Mouse (Mus musculus): ENCODE measurements around the gene Scn2b. TPM values are rescaled to one million over a fixed set of nuclear protein-coding genes. Genes with fewer than 3 reads are reported as not detected.

Scn2b gene
- total RNA-seq, 2 experiments from 2014 or later, result 1.2 to 1.4 TPM

DNA sequence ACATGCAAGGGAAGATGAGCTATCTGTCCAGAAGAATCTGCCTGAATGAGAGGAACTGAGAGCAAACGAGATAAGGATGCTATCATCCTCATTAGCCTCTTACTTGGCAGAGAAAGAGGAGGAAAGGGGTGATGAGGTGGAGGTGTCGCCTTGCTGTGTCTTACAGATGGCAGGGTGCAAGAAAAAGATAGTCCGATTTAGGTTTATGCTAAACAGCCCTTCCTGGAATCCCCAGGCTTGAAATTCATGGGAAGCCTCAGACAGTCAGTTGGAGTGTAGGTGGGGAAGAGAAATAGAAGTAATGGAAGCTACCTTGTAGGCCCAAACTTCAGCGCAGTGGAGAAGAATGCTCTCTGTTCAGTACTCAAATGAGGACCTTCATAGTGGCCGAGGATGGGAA, 50.3 kb downstream of the Scn2b start:
- intact Hi-C loops (cut with DNase I), result no loop called here
- DNase-seq, result no peak

DNA sequence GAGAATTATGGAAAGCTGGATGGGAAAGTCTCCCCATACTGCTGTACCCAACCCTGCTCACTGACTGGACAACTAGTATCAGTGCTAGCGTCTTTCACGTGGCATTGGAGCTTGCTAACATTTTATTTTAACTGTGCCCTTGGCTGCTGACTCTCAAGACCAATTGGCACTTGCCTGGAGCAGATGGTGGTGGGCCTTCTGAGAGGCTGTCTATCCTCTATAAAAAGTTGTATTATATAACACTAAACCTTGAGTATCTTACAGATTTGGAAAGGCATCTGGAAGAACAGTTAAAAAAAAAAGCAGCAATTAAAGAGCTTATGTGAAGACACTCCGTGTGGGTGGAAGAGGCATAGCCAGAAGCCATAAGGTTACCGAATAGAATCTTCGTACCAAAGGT, 52.6 kb downstream of the Scn2b start:
- intact Hi-C loops (cut with DNase I), result no loop called here

DNA sequence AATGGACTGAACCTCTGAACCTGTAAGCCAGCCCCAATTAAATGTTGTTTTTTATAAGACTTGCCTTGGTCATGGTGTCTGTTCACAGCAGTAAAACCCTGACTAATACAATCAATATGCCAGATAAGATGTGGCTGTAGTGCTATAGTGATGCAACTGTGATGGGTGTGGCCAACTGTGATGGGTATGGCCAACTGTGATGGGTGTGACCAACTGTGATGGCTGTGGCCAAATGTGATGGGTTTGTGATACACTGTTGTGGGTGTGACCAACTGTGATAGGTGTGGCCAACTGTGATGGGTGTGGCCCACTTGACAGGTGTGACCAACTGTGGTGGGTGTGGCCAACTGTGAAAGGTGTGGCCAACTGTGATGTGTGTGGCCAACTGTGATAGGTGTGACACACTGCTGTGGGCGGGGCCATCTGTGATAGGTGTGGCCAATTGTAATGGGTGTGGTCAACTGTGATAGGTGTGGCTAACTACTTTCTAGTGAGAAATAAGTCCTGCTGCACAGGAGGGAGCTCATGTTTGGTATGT, 53.6 kb downstream of the Scn2b start:
- intact Hi-C loops (cut with DNase I), result no loop called here

More for the DNA sequence above, 52.6 kb downstream of the Scn2b start:
- DNase-seq, result no peak

DNA sequence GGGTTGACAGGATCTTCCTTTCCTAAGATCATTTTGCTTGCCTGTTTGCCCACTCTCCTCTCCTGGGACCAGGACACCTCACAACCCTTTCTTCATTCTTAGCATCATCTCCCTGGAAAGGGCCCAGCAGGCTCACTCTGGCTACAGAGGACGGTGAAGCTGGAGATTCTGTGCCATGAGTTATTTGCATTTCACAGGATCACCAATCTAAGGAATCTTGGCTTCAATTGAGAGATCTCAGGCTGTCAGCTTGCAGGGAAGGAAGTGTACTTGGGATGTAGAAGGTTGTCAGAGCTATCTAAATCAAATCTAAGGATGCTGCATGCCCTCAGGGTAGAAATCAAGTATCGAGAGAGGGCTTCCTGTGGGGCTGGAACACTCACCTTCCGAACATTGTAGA, 55.9 kb downstream of the Scn2b start:
- intact Hi-C loops (cut with DNase I), result no loop called here
- DNase-seq, result no peak

More for the DNA sequence above, 53.6 kb downstream of the Scn2b start:
- DNase-seq, result no peak

DNA sequence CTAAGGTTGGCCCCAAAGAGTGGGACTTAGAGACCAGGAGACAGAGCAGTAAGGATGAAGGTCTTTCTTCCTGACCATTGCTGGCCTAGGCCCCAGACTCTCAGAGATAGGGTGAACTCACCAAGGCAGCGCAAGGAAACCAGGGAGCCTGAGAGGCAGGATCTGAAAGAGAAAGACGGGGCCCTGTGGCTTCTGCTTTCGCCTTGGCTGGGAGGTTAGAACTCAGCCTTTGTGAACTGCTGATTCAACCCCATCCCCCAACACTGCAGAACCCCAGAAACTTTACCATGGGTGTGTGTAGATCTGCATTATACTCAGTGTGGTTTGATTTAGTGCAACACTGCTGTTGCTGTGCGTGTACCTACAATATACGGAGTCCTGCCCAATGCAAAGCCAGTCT, 61.7 kb downstream of the Scn2b start:
- intact Hi-C loops (cut with DNase I), result no loop called here
- DNase-seq, result no peak

Other genes starting within 250 kb of the Scn2b start
- 10 to 100 TPM; 26.1 to 29.7 TPM for gene Kmt2a, start 236.5 kb upstream of the Scn2b start, total RNA-seq (2021)
- 1,000 to 10,000 TPM; 1,604 to 1,644 TPM for gene Atp5l, start 197.0 kb upstream of the Scn2b start, total RNA-seq (2021)
- gene Ube4a, start 152.2 kb upstream of the Scn2b start, total RNA-seq (2021), result 10 to 100 TPM; 40.7 to 44.8 TPM
- not detected for gene Cd3g, start 137.4 kb upstream of the Scn2b start, total RNA-seq (2021)
- gene Cd3d, start 136.0 kb upstream of the Scn2b start, total RNA-seq (2021), result under 1 TPM in 1 of 2 experiments, not detected in 1; 0.35 TPM
- under 1 TPM; 0.47 to 0.60 TPM for gene Cd3e, start 108.2 kb upstream of the Scn2b start, total RNA-seq (2021)
- 1 to 10 TPM in 1 of 2 experiments, under 1 TPM in 1; 0.76 to 1.2 TPM for gene Mpzl2, start 78.0 kb upstream of the Scn2b start, total RNA-seq (2021)
- 1 to 10 TPM; 1.4 to 1.5 TPM for gene Mpzl3, start 62.6 kb upstream of the Scn2b start, total RNA-seq (2021)
- gene Jaml, start 38.6 kb upstream of the Scn2b start, total RNA-seq (2021), result under 1 TPM; 0.19 to 0.24 TPM
- gene Scn4b, start 20.6 kb downstream of the Scn2b start, total RNA-seq (2021), result 1 to 10 TPM; 6.3 to 7.6 TPM
- not detected for gene BC049352, start 64.2 kb downstream of the Scn2b start, total RNA-seq (2021)
- not detected for gene Tmprss4, start 86.3 kb downstream of the Scn2b start, total RNA-seq (2021)
- 1 to 10 TPM; 1.7 to 2.4 TPM for gene Il10ra, start 151.4 kb downstream of the Scn2b start, total RNA-seq (2021)
- gene Tmprss13, start 201.3 kb downstream of the Scn2b start, total RNA-seq (2021), result 1 to 10 TPM; 2.4 to 3.6 TPM